Mouse (Mus musculus): ENCODE measurements at regions not wholly inside any gene's neighbourhood (a gene's known extent, or its start where the extent isn't known, plus 50 kb on each side); places are given as distances from the start of the nearest gene placed in this dataset.
"Not testable (repeated sequence)": the region's sequence is repeated elsewhere in the genome, so short reads cannot be mapped to it uniquely, and the experiment has no call there.

DNA sequence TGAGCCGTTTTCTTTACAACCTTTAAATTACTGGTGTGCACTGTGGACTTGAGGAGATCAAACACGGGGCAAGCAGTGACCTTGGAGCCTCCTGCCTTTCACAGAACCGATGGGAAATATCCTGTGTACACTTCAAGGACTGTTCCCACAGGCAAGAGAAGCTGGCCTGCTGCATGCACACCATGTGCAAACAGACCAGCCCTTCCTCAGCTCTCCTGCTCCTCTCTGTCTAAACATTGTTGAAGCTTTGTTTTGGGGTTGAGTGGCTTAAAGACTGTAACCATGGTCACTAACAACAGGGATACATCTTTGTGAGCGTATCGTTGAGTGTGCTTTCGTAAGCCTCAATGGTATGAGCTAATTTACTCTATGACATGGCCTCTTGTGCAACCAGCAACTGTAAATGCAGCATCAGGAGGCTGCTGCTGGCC lies 50.2 kb upstream of the Agps start:
- no peak overlapping the region for H3K4me2 ChIP-seq (replicated peaks; ENCODE audit: low read depth, low read length)
- no peak overlapping the region for H3K27ac ChIP-seq (ENCODE audit: low read depth, low read length)

DNA sequence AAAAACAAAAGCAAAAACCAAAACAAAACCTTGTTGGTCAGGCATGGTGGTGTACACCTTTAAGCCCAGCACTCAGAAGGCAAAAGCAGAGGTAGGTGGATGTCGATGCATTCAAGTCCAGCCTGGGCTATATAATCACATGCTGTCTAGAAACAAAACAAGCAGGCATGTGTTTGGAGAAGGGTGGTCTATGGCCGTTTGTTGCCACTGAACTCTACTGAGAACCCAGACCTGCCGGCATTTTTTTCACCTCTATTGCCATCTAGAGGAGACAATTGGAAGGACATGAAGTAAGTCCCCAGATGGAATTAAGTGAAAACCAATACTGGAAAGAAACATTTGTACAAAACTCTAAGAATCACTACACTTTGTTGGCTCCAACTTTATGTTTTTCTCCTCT lies 50.9 kb upstream of the Agps start:
- peak; percentile 50; the same call in 1 of the 2 replicates for ATAC-seq (ENCODE audit: low FRiP score, low TSS enrichment)
- H3K9ac ChIP-seq (ENCODE audit: low read depth, low read length), result no peak overlapping the region
- H3K36me3 ChIP-seq (ENCODE audit: control insufficient read depth, insufficient read depth, low read length), result no peaks in the 10 kb centered on the region
- no peaks in the 10 kb centered on the region for H3K27me3 ChIP-seq (ENCODE audit: control insufficient read depth, insufficient read depth, low read length)
- no peaks in the 10 kb centered on the region for H3K9me3 ChIP-seq (ENCODE audit: control insufficient read depth, low read length)
- H3K27ac ChIP-seq (ENCODE audit: low read depth, low read length), result no peak overlapping the region
- 0% methylated on average over 3 of the region's 3 CpGs for WGBS
- no peak overlapping the region for H3K4me2 ChIP-seq (replicated peaks; ENCODE audit: low read depth, low read length)
- peaks cover 13% of the 10 kb centered on the region for H3K4me1 ChIP-seq (ENCODE audit: control insufficient read depth, insufficient read depth, low read length)
- H3K4me3 ChIP-seq (ENCODE audit: low read length), result no peak overlapping the region

More for the DNA sequence above, 50.2 kb upstream of the Agps start:
- ATAC-seq (ENCODE audit: low FRiP score, low TSS enrichment), result no peak
- 50% methylated on average over 6 of the region's 6 CpGs for WGBS
- H3K27me3 ChIP-seq (ENCODE audit: control insufficient read depth, insufficient read depth, low read length), result no peaks in the 10 kb centered on the region
- H3K4me3 ChIP-seq (ENCODE audit: low read length), result no peak overlapping the region
- H3K36me3 ChIP-seq (ENCODE audit: control insufficient read depth, insufficient read depth, low read length), result no peaks in the 10 kb centered on the region
- H3K4me1 ChIP-seq (ENCODE audit: control insufficient read depth, insufficient read depth, low read length), result peaks cover 7% of the 10 kb centered on the region
- H3K9ac ChIP-seq (ENCODE audit: low read depth, low read length), result no peak overlapping the region
- H3K9me3 ChIP-seq (ENCODE audit: control insufficient read depth, low read length), result no peaks in the 10 kb centered on the region

DNA sequence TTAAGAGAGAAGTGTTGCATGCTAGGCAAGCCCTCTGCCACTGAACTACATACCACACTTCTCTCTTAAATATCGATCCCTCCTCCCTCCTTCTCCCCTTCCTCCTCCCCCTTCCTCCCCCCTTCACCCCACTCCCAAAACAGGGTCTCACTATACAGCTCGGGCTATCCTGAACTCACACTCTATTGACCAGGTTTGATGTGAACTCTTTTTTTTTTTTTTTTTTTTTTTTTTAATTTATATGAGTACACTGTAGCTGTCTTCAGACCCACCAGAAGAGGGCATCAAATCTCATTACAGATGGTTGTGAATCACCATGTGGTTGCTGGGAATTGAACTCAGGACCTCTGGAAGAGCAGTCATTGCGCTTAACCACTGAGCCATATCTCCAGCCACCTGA lies 53.3 kb upstream of the Agps start:
- not testable (repeated sequence) for H3K9me3 ChIP-seq (ENCODE audit: control insufficient read depth, low read length); H3K36me3 ChIP-seq (ENCODE audit: control insufficient read depth, insufficient read depth, low read length); H3K27me3 ChIP-seq (ENCODE audit: control insufficient read depth, insufficient read depth, low read length); H3K4me2 ChIP-seq (replicated peaks; ENCODE audit: low read depth, low read length); H3K9ac ChIP-seq (ENCODE audit: low read depth, low read length); H3K4me3 ChIP-seq (ENCODE audit: low read length); H3K27ac ChIP-seq (ENCODE audit: low read depth, low read length); ATAC-seq (ENCODE audit: low FRiP score, low TSS enrichment)
- peaks cover 13% of the 10 kb centered on the region for H3K4me1 ChIP-seq (ENCODE audit: control insufficient read depth, insufficient read depth, low read length)
- WGBS, result 86% methylated on average over 3 of the region's 3 CpGs

DNA sequence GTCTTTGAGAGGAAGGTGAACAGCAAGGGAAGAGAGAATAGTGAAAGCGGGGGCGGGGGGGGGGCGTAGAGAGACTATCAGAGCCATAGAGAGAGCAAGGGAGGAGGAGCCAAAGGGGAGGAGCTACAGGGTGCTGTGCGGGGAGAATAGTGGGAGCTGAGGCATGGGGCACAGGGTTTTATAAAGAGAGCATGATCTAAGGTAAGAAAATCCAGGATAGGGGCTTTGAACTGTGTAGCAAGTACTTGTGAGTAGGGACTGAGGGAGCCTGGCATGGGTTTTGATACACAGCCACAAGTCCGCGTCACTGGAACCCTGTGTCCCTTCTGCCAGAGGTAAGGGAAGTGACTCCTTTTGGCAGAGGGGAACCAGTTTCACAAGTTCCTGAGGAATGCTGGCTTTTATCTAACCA lies 54.9 kb upstream of the Agps start:
- Histone ChIP-seq H3K4me3 (ENCODE audit: low read length) (no peak overlapping the region), H3K27me3 (ENCODE audit: control insufficient read depth, insufficient read depth, low read length) (no peaks in the 10 kb centered on the region), H3K4me2 (replicated peaks; ENCODE audit: low read depth, low read length) (peak overlapping the region; percentile 27), H3K9me3 (ENCODE audit: control insufficient read depth, low read length) (no peaks in the 10 kb centered on the region), H3K9ac (ENCODE audit: low read depth, low read length) (no peak overlapping the region), H3K27ac (ENCODE audit: low read depth, low read length) (0 out of 2 replicates have a peak overlapping the region, but pooled peaks have one; percentile 11), H3K36me3 (ENCODE audit: control insufficient read depth, insufficient read depth, low read length) (no peaks in the 10 kb centered on the region), H3K4me1 (ENCODE audit: control insufficient read depth, insufficient read depth, low read length) (peaks cover 22% of the 10 kb centered on the region)
- 26% methylated on average over 6 of the region's 6 CpGs for WGBS
- ATAC-seq (ENCODE audit: low FRiP score, low TSS enrichment), result no peak

DNA sequence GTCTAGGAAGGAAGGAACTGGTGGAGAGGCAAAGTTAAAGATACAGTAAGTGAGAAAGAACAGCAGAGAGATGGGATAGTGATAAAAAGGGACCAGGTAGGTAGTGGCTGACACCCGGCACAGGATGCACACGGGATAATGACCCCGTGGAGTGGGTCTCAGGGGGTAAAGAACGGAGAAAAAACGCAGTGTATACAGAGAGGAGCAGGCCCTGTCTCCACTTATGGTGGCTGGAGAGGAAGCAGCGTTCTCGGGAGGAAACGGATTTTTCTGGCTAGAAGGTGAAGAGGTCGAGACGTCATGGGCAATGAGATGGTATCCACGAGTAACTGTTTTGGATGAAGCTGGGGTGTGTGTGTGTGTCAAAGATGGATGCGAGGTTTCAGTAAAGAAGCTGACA lies 55.4 kb upstream of the Agps start:
- WGBS, result 22% methylated on average over 12 of the region's 12 CpGs
- H3K4me2 ChIP-seq (replicated peaks; ENCODE audit: low read depth, low read length), result peak overlapping the region; percentile 27
- H3K4me1 ChIP-seq (ENCODE audit: control insufficient read depth, insufficient read depth, low read length), result peaks cover 22% of the 10 kb centered on the region
- H3K4me3 ChIP-seq (ENCODE audit: low read length), result no peak overlapping the region
- no peak overlapping the region for H3K27ac ChIP-seq (ENCODE audit: low read depth, low read length)
- H3K9me3 ChIP-seq (ENCODE audit: control insufficient read depth, low read length), result no peaks in the 10 kb centered on the region
- H3K27me3 ChIP-seq (ENCODE audit: control insufficient read depth, insufficient read depth, low read length), result no peaks in the 10 kb centered on the region
- H3K9ac ChIP-seq (ENCODE audit: low read depth, low read length), result no peak overlapping the region
- H3K36me3 ChIP-seq (ENCODE audit: control insufficient read depth, insufficient read depth, low read length), result no peaks in the 10 kb centered on the region
- no peak for ATAC-seq (ENCODE audit: low FRiP score, low TSS enrichment)

DNA sequence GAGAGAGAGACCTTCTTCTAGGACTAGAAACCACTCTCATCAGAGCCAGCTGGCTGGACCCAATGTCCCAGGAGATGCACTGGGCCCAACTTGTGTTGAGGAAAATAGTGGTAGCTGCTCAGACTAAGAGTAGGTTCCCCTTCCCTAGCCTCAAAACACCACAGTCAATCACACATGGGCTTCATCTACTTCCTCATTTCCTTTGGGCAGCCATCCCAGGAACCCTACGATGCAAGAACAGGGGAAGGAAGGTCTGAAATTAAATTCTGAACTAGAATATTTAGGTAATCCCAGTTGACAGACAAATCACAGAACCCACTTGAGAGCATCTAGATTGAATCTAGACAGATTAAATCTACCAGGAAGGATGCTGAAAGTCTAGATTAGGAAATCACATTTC lies 56.8 kb upstream of the Agps start:
- Histone ChIP-seq H3K27ac (ENCODE audit: low read depth, low read length) (no peak overlapping the region), H3K36me3 (ENCODE audit: control insufficient read depth, insufficient read depth, low read length) (no peaks in the 10 kb centered on the region), H3K4me2 (replicated peaks; ENCODE audit: low read depth, low read length) (no peak overlapping the region), H3K4me1 (ENCODE audit: control insufficient read depth, insufficient read depth, low read length) (peaks cover 22% of the 10 kb centered on the region), H3K9ac (ENCODE audit: low read depth, low read length) (no peak overlapping the region), H3K4me3 (ENCODE audit: low read length) (no peak overlapping the region), H3K9me3 (ENCODE audit: control insufficient read depth, low read length) (no peaks in the 10 kb centered on the region), H3K27me3 (ENCODE audit: control insufficient read depth, insufficient read depth, low read length) (no peaks in the 10 kb centered on the region)
- no peak for ATAC-seq (ENCODE audit: low FRiP score, low TSS enrichment)
- WGBS, result 57% methylated on average over 1 of the region's 1 CpGs

DNA sequence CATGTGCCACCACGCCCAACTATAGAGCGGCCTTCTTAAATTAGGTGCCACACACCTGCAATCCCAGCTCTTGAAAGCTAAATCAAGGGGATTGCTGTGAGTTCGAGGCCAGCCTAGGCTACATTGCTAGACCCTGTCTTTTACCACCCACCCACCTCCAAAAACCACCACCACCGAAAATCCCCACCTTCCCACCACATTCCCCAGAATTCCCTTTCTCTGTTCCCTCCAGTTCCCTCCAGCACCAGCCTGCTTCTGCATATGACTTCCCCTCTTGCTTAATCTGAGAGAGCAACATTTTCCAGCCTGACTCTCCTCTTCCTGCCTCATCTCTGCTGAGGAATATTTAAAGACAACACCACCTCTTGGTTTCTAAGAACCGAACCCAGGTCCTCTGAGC lies 58.5 kb upstream of the Agps start:
- H3K4me1 ChIP-seq (ENCODE audit: control insufficient read depth, insufficient read depth, low read length), result peaks cover 22% of the 10 kb centered on the region
- ATAC-seq (ENCODE audit: low FRiP score, low TSS enrichment), result no peak
- H3K4me2 ChIP-seq (replicated peaks; ENCODE audit: low read depth, low read length), result no peak overlapping the region
- 89% methylated on average over 5 of the region's 5 CpGs for WGBS
- no peaks in the 10 kb centered on the region for H3K9me3 ChIP-seq (ENCODE audit: control insufficient read depth, low read length)
- H3K27ac ChIP-seq (ENCODE audit: low read depth, low read length), result no peak overlapping the region
- no peak overlapping the region for H3K4me3 ChIP-seq (ENCODE audit: low read length)
- H3K36me3 ChIP-seq (ENCODE audit: control insufficient read depth, insufficient read depth, low read length), result no peaks in the 10 kb centered on the region
- no peak overlapping the region for H3K9ac ChIP-seq (ENCODE audit: low read depth, low read length)
- H3K27me3 ChIP-seq (ENCODE audit: control insufficient read depth, insufficient read depth, low read length), result no peaks in the 10 kb centered on the region

DNA sequence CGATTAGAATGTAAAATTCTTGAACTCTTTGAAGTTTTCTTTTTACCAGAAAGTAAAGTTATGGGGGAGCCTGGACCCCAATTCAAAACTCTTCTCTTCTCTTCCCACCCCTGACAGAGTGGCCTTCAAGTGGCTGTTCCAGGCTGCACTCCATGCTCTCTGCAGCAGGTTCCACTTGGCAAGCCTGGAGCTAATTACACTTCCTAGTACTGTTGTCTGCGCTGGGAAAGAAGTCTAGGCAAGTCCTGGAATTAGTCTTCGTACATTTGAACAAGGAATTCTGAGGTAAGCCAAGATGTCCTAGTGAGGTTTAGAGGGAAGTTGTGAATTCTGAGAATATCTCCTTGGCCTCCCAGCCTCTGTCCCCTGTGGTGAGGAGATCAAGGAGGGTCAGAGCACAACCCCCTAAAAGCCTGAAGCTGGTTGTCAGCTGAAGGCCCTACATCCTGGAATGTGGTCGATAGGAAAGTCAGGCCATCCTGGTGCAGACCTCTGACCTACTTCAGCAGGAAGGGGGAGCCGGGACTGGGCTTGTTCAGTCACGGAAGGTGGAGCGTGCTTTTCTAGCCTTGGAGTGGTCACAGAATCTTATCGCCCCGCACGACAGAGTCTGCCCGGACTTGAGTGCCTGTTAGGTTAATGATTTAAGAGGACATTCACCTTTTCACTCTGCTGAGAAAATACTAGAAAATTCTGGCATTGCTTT lies 59.6 kb upstream of the Agps start:
- no peak overlapping the region for H3K9ac ChIP-seq (ENCODE audit: low read depth, low read length)
- no peaks in the 10 kb centered on the region for H3K36me3 ChIP-seq (ENCODE audit: control insufficient read depth, insufficient read depth, low read length)
- no peaks in the 10 kb centered on the region for H3K27me3 ChIP-seq (ENCODE audit: control insufficient read depth, insufficient read depth, low read length)
- peak overlapping the region; percentile 88 for H3K27ac ChIP-seq (ENCODE audit: low read depth, low read length)
- ATAC-seq (ENCODE audit: low FRiP score, low TSS enrichment), result peak; percentile 78; the same call in 1 of the 2 replicates
- 20% methylated on average over 11 of the region's 11 CpGs for WGBS
- H3K4me2 ChIP-seq (replicated peaks; ENCODE audit: low read depth, low read length), result no peak overlapping the region
- H3K4me1 ChIP-seq (ENCODE audit: control insufficient read depth, insufficient read depth, low read length), result peaks cover 26% of the 10 kb centered on the region
- no peak overlapping the region for H3K4me3 ChIP-seq (ENCODE audit: low read length)
- no peaks in the 10 kb centered on the region for H3K9me3 ChIP-seq (ENCODE audit: control insufficient read depth, low read length)

DNA sequence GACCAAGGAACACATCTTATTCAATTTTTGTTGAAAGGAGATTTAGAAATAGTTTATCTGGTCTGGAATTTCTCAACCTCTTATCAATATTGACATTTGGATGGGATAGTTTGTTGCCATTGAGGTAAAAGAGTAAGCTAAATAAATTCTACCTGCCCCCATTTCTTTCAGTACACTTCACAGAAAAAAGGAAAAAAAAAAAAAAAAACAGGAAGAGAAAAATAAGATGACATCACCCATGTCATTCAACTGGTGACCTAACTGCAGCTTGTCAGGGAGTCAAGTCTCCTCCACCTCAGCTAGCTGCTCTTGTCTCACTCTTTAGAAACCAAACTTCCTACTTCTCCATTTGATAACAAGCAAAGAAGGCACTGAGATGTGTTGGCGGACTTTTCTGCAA lies 61.3 kb upstream of the Agps start:
- H3K4me2 ChIP-seq (replicated peaks; ENCODE audit: low read depth, low read length), result no peak overlapping the region
- no peak for ATAC-seq (ENCODE audit: low FRiP score, low TSS enrichment)
- WGBS, result 81% methylated on average over 1 of the region's 1 CpGs
- H3K27ac ChIP-seq (ENCODE audit: low read depth, low read length), result no peak overlapping the region
- H3K9ac ChIP-seq (ENCODE audit: low read depth, low read length), result no peak overlapping the region
- no peaks in the 10 kb centered on the region for H3K9me3 ChIP-seq (ENCODE audit: control insufficient read depth, low read length)
- no peaks in the 10 kb centered on the region for H3K27me3 ChIP-seq (ENCODE audit: control insufficient read depth, insufficient read depth, low read length)
- no peak overlapping the region for H3K4me3 ChIP-seq (ENCODE audit: low read length)
- H3K4me1 ChIP-seq (ENCODE audit: control insufficient read depth, insufficient read depth, low read length), result peaks cover 13% of the 10 kb centered on the region
- H3K36me3 ChIP-seq (ENCODE audit: control insufficient read depth, insufficient read depth, low read length), result no peaks in the 10 kb centered on the region

Measured in kidney, embryonic 14.5 days (tissue).